Mouse (Mus musculus): ENCODE measurements around the gene Slc25a22. TPM values are rescaled to one million over a fixed set of nuclear protein-coding genes. Genes with fewer than 3 reads are reported as not detected.

Slc25a22 gene
- total and polyA plus RNA-seq, 3 experiments = 6.5 to 31.5 (median 16.1) TPM

- no peaks in the 10 kb centered on the region for H3K9me3 ChIP-seq (replicated peaks; ENCODE audit: low read length)
- dilution Hi-C loops (cut with MboI; ENCODE audit: extremely low pct_ligation_motif_present, extremely low pct_unique_long_range_greater_than_20kb, low sequenced_read_pairs) = no loop called here
- peaks cover 39 to 49% of the 10 kb centered on the region in 2 experiments for H3K36me3 ChIP-seq (replicated peaks in 1 of 2; ENCODE audit: control insufficient read depth in 1 of 2, insufficient read depth in 1 of 2, low read length in 1 of 2)
- peaks cover 8 to 15% of the 10 kb centered on the region in 2 experiments for H3K4me1 ChIP-seq (ENCODE audit: control insufficient read depth in 1 of 2, insufficient read depth in 2 of 2)
- H3K79me2 ChIP-seq (replicated peaks; ENCODE audit: control insufficient read depth, extremely low read depth, insufficient read depth, poor library complexity, severe bottlenecking) = no peaks in the 10 kb centered on the region
- in situ Hi-C loops (cut with MboI; ENCODE audit: low pct_ligation_motif_present, low pct_unique_long_range_greater_than_20kb, low sequenced_read_pairs) = no loop called here
- H3K4me3 ChIP-seq (replicated peaks in 1 of 3; ENCODE audit: low read depth in 2 of 3, low read length in 2 of 3, poor library complexity in 1 of 3) = no peak overlapping the region
- TF ChIP-seq POLR2AphosphoS2 (IDR thresholded peaks at IDR 0.05; ENCODE audit: low read depth, low read length) = 0 out of 2 replicates have a peak, but pooled peaks have one; percentile 31
- no peak for TF ChIP-seq JUN (IDR thresholded peaks at IDR 0.05; ENCODE audit: insufficient read depth, low read depth, low read length)
- no peak for DNase-seq (ENCODE audit: extremely low read depth)
- H3K27ac ChIP-seq (ENCODE audit: insufficient read depth, low read depth) = no peak overlapping the region
- no peaks in the 10 kb centered on the region for H3K27me3 ChIP-seq (replicated peaks)
- no peak overlapping the region for H3K9ac ChIP-seq (ENCODE audit: insufficient read depth, low read depth)
- no peak overlapping the region for H3K4me2 ChIP-seq (ENCODE audit: insufficient read depth, low read depth, poor library complexity, severe bottlenecking)
Measured at GRCm38 (mm10) chr7:141429840-141430584, 7.7 kb downstream of the Slc25a22 start.

- H3K4me2 ChIP-seq (ENCODE audit: insufficient read depth, low read depth, poor library complexity, severe bottlenecking) = no peak within 1 kb of the TSS
Measured at GRCm38 (mm10) chr7:141429310-141429709, 8.4 kb downstream of the Slc25a22 start, which contains the start of gene Cend1. Gene Cend1, minus strand, starts transcription at chr7:141429491.

DNA sequence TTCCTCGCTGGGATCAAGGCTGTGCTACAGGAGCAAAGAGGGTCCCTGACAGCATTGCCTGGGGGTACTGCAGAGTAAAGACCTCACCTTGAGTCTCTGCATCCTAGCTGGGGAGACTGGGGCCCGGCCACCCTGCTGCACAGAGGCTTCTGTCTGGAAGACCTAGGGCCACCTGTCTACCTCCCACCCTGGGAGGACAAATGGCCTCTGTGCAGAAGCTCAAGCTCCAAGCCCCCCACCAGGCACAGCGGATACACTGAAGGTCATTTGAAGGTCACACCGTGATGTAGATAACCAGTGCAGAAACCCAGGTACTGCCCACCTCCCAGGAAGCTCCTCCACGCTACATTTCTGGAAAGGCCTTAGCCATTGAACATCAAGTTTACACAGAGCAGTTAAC lies 9.0 kb downstream of the Slc25a22 start:
- TF ChIP-seq EP300 (IDR thresholded peaks at IDR 0.05; ENCODE audit: low read length) (no peak), USF2 (conservative IDR thresholded peaks at IDR 0.05; ENCODE audit: low read depth, low read length) (no peak), RAD21 (IDR thresholded peaks at IDR 0.05; ENCODE audit: low read depth, low read length) (no peak)
- in situ Hi-C loops (cut with MboI; ENCODE audit: low pct_ligation_motif_present, low pct_unique_long_range_greater_than_20kb, low sequenced_read_pairs) (no loop called here), dilution Hi-C loops (cut with MboI; ENCODE audit: extremely low pct_ligation_motif_present, extremely low pct_unique_long_range_greater_than_20kb, low sequenced_read_pairs) (no loop called here)
- H3K9me3 ChIP-seq (replicated peaks; ENCODE audit: low read length) = no peaks in the 10 kb centered on the region
- peaks cover 2% of the 10 kb centered on the region for H3K27me3 ChIP-seq (replicated peaks)
- no peak overlapping the region for H3K4me3 ChIP-seq (replicated peaks in 1 of 3; ENCODE audit: low read depth in 2 of 3, low read length in 2 of 3, poor library complexity in 1 of 3)
- H3K4me2 ChIP-seq (ENCODE audit: insufficient read depth, low read depth, poor library complexity, severe bottlenecking) = no peak overlapping the region
- peaks cover 35 to 45% of the 10 kb centered on the region in 2 experiments for H3K36me3 ChIP-seq (replicated peaks in 1 of 2; ENCODE audit: control insufficient read depth in 1 of 2, insufficient read depth in 1 of 2, low read length in 1 of 2)
- no peaks in the 10 kb centered on the region for H3K79me2 ChIP-seq (replicated peaks; ENCODE audit: control insufficient read depth, extremely low read depth, insufficient read depth, poor library complexity, severe bottlenecking)
- DNase-seq (ENCODE audit: extremely low read depth) = no peak
- H3K27ac ChIP-seq (ENCODE audit: insufficient read depth, low read depth) = no peak overlapping the region
- H3K9ac ChIP-seq (ENCODE audit: insufficient read depth, low read depth) = no peak overlapping the region
- H3K4me1 ChIP-seq (ENCODE audit: control insufficient read depth in 1 of 2, insufficient read depth in 2 of 2) = peaks cover under 1 to 2% of the 10 kb centered on the region in 2 experiments; a peak in 3 of 4 replicates

More at GRCm38 (mm10) chr7:141429310-141429709, 8.4 kb downstream of the Slc25a22 start, which contains the start of gene Cend1:
- Histone ChIP-seq H3K79me2 (replicated peaks; ENCODE audit: control insufficient read depth, extremely low read depth, insufficient read depth, poor library complexity, severe bottlenecking) (no peaks in the 10 kb centered on the region), H3K36me3 (replicated peaks in 1 of 2; ENCODE audit: control insufficient read depth in 1 of 2, insufficient read depth in 1 of 2, low read length in 1 of 2) (peaks cover 39 to 49% of the 10 kb centered on the region in 2 experiments), H3K9me3 (replicated peaks; ENCODE audit: low read length) (no peaks in the 10 kb centered on the region), H3K4me3 (replicated peaks in 1 of 3; ENCODE audit: low read depth in 2 of 3, low read length in 2 of 3, poor library complexity in 1 of 3) (no peak within 1 kb of the TSS), H3K27ac (ENCODE audit: insufficient read depth, low read depth) (no peak within 1 kb of the TSS), H3K27me3 (replicated peaks) (peaks cover under 1% of the 10 kb centered on the region), H3K4me1 (ENCODE audit: control insufficient read depth in 1 of 2, insufficient read depth in 2 of 2) (peaks cover 5 to 8% of the 10 kb centered on the region in 2 experiments; a peak in 3 of 4 replicates), H3K9ac (ENCODE audit: insufficient read depth, low read depth) (no peak within 1 kb of the TSS)
- TF ChIP-seq ELF1 (IDR thresholded peaks at IDR 0.05; ENCODE audit: low read depth, low read length) (no peak), IRF4 (IDR thresholded peaks at IDR 0.05; ENCODE audit: low read depth, low read length) (no peak), MAX (IDR thresholded peaks at IDR 0.05; ENCODE audit: low read length) (no peak), TBP (conservative IDR thresholded peaks at IDR 0.05; ENCODE audit: low read depth, low read length) (no peak), CHD1 (IDR thresholded peaks at IDR 0.05; ENCODE audit: low read depth, low read length) (no peak), SIN3A (IDR thresholded peaks at IDR 0.05; ENCODE audit: low read length) (no peak), MEF2A (IDR thresholded peaks at IDR 0.05; ENCODE audit: borderline replicate concordance, low read depth, low read length) (no peak), TCF12 (IDR thresholded peaks at IDR 0.05; ENCODE audit: low read depth, low read length) (no peak), KAT2A (IDR thresholded peaks at IDR 0.05; ENCODE audit: insufficient replicate concordance, low read length) (no peak), PAX5 (IDR thresholded peaks at IDR 0.05; ENCODE audit: low read length) (no peak), GABPA (IDR thresholded peaks at IDR 0.05; ENCODE audit: insufficient replicate concordance, low read depth, low read length) (no peak), ZC3H11A (IDR thresholded peaks at IDR 0.05; ENCODE audit: low read depth, low read length) (no peak), RAD21 (IDR thresholded peaks at IDR 0.05; ENCODE audit: low read depth, low read length) (no peak), MAZ (IDR thresholded peaks at IDR 0.05; ENCODE audit: low read depth, low read length) (no peak)
- DNase-seq (ENCODE audit: extremely low read depth) = no peak
- dilution Hi-C loops (cut with MboI; ENCODE audit: extremely low pct_ligation_motif_present, extremely low pct_unique_long_range_greater_than_20kb, low sequenced_read_pairs) (no loop called here), in situ Hi-C loops (cut with MboI; ENCODE audit: low pct_ligation_motif_present, low pct_unique_long_range_greater_than_20kb, low sequenced_read_pairs) (no loop called here)

Data from CH12.LX (cell line).